Mouse (Mus musculus) cerebellum, postnatal 14 days (tissue): ENCODE data around the gene Shcbp1l.

ENCODE experiments used
- DNase-seq, 2 experiments: peaks; one replicate each; pipeline ENCODE4 v3.0.0; 2021; ENCODE audit warnings: mixed read lengths in 2 of 2

Shcbp1l gene

DNA sequence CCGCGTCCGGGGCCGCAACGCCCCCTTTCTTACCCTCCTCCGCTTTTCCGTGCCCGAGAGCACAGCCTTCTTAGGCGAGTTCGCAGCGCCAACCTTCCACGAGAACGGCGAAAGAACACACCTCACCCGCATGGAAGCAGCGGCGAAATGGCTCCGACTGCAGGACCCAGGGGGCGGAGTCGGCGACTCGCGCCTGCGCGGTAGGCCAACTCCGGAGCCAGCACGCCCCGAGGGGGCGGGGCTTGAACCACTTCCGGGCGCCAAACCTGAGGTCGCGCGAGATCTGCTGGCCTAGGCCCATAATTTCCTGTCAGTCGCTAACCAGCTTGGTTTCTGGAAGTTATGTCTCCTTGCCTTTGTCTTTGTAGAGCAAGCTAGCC is 62.5 kb downstream of the Shcbp1l start, which contains the start of gene Dhx9:
Dhx9 (minus strand) TSS at position 161 of the 380 bp plus-strand sequence.
- DNase-seq, result peak; percentile 100

DNA sequence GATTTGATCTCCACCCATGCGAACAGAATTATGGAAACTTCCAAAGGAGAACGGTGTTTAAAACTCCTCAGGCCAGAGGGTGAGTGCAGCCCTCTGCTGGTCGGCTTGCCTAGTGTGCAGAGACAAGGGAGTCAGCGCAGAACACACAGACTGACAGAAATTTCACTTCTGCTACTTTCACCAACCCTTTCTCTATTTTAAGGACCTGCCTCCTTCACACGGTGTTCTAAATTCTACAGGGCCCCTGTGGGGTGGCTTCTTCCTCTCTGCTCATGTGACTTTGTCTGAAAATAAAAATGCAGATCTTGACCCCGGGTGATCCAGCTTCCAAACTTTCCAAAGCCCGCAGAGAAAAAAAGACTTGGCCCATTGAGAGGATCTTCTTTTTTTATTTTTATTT is 64.2 kb downstream of the Shcbp1l start:
- DNase-seq, result peak in 1 of 2 experiments; percentile 13

DNA sequence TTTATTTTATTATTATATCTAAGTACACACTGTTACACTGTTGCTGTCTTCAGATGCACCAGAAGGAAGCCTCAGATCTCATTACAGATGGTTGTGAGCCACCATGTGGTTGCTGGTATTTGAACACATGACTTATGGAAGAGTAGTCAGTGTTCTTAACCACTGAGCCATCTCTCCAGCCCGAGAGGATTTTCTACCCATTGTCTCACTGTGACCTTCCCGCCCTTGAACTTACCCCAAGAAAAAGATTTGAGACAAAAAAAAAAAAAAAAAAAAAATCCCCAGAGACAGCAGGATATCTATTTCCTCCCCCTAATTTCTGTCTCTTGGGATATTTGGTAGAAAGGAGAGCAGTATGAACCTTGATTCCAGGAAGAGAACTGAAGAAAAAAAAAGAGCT is 64.6 kb downstream of the Shcbp1l start:
- DNase-seq, result no peak

DNA sequence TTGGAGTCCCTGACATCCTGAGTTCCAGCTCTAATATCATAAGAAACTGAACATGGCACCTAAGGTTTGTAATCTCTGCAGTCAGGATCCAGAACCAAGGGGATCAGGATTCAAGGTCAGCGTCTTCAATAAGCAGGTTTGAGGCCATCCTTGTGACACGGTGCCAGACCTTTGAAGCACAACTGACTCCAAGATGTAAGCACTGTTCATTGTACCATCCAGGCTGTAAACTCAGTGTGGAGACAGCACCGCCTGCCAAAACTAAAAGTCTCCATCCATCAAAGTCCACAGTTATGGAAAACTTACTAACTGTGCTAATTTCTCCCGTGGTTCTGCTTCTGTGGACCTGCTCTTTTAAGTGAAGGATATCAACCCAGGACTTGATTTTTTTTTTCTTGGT is 65.0 kb downstream of the Shcbp1l start:
- no peak for DNase-seq

DNA sequence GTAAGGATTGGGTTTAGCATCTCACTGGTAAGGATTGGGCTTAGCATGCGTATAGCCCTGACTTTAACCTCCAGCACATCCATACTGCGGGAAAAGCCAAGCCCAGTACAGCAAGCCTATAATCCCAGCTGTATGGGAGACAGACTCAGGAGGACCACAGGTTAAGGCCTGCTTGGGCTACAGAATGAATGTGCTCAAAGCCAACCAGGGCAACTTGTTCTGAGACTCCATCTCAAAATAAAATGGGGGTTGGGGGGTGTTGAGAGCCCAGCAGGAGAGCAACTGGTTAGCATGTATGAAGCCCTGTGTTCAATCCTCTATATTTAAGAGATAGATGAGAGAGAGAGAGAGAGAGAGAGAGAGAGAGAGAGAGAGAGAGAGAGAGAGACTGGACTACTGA is 66.4 kb downstream of the Shcbp1l start:
- no peak for DNase-seq

DNA sequence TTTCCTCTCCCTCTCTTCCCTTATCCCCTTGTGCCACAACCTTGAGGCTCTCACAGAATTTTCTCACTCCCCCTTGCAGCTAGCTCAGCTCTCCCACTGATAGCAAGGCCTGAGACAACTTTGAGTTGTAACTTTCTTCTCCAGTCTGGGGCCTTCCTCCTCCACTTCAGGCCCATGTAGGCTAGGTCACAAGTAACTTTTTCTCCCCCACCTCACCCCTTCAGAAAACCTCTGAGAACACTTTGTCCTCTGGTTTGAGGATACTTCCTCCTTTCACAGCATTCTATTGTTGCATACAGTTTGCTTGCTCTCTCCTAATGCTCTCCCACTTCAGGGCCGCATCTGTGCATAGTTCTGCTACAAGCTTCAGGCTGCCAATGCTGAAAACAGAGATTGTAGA is 66.9 kb downstream of the Shcbp1l start:
- DNase-seq, result no peak

DNA sequence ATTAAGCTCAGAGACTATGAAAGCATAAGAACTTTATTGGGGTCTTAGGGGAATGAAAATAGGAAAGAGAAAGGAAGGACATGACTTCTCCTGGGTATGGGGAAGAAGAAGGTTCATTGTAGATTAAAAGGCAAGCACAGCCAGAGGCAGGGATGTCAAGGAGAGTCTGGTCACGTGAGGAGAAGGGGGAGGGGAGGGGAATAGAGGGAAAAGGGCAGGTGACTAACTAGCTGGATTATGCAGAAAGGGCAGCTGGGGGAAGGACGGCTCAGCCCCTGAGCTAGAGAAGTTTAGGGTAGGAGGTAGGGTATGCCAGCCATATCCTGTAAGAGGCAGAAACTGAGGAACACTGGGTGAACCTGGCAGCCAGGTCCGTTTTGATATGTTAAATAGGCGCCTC is 68.4 kb downstream of the Shcbp1l start:
- DNase-seq, result no peak

DNA sequence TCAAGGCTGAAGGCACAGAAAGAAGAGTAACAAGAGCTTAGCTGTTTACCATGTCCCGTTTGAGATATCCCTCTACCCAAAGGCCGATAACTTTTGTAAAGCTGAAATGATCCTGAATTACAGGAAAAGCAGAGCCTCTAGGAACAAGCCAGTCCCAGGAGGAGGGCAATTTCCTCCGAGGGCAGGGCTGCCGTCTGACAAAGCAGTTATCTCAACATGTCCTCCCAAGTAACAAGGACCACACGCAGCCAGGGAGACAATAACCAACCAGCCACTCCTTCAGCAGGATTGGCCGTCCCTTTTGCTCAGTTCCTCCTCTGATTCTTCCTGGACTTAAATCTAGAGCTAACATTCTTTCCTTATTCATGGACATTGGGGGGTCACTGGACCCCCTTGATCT is 69.0 kb downstream of the Shcbp1l start:
- DNase-seq, result no peak

DNA sequence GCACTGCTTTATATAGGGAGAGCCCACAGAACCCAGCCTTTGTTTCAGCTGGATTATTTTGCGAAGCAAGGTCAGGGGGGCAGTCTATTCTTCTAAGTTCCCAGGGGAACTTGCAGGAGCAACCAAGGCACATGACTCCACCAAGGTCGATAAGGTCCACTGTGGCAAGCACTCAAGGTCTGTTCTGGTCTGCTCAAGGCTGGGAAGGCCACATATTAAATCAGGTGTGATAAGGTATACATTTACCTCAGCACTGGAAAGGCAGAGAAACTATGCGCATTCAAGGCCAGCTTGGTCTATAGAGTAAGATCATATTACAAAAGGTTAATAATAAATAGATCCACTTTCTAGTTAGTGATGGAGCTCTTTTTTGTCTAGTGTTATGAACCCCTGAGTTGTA is 71.1 kb downstream of the Shcbp1l start:
- no peak for DNase-seq

DNA sequence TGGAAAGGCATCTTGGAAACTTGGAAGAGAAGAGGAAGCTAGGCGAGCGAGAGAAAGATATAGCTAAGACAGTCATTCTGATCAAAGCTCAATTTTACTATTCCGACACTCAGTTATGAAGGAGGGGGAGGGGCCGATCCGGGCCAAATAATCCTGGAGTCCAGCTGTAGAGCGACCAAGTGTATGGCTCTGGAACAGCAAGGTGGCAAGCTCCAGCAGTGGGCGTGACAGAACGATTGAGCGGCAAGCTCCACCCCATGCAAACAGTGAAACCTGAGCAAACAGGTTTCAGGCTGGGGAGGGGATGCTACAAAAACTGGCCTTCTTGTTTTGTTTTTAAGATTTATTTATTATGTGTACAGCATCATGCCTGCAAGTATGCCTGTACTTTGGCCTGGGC is 75.1 kb downstream of the Shcbp1l start:
- DNase-seq, result no peak

DNA sequence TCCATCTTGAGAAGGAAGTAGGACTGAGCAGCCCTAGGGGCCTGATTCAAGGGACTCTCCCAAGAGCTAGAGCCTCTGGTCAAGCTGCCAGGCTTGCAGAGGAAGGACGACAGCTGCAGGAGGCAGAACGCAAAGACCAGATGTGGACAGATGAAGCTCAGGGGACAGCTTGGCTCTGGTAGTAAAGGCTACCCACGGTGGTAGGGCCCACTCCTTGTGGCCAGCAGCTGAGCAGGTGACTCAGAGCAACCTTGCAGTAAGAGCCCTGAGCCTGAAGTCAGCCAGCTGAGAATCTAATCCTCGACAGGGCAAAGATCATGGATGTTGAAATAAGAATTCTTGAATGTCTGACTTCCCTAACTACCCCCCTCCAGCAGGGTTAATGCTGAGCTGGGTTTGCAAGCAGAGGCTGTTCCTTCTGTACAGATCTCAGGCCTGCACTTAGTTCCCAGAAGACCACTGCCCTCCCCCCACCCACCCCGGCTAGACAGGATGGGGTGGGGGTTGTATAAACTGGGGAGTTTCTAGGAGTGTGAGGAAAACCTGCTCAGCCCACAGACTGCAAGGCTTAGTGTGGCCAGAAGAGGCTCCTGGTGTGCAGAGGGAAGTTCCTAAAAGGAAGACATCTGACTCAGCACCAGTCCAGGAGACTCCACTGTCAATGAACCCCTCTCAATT is 76.8 kb downstream of the Shcbp1l start:
- no peak for DNase-seq
